Mouse (Mus musculus): ENCODE data around the gene Bad.

Gene Bad

GRCm38 (mm10) chr19:6915276-6915675 is 26.4 kb upstream of the Bad start:
- no peak for DNase-seq

GRCm38 (mm10) chr19:6916496-6916895 is 25.2 kb upstream of the Bad start:
- no peak for DNase-seq

DNA sequence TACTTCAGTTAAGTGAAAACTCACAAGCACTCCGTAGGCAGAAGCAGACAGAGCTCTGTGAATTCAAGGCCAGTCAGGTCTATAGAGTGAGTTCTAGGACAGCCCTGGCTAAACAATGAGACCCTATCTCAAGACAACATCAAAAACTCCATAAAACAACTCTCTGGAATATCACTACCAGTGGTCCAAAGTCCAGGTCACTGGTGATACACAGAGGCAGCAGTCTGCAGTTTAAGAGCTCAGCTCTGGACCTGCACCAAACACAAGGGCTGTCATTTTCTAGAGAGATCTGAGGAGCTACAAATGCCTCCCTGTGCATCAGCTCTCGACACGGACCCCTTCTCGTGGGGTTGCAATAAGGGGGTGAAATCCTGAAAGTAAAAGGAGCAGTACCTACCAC is 23.3 kb upstream of the Bad start:
- peak; percentile 59 for DNase-seq

GRCm38 (mm10) chr19:6919431-6919830 is 22.2 kb upstream of the Bad start:
- DNase-seq: no peak

- peak; percentile 89 for DNase-seq
Measured at GRCm38 (mm10) chr19:6919876-6920740, 21.6 kb upstream of the Bad start.

DNA sequence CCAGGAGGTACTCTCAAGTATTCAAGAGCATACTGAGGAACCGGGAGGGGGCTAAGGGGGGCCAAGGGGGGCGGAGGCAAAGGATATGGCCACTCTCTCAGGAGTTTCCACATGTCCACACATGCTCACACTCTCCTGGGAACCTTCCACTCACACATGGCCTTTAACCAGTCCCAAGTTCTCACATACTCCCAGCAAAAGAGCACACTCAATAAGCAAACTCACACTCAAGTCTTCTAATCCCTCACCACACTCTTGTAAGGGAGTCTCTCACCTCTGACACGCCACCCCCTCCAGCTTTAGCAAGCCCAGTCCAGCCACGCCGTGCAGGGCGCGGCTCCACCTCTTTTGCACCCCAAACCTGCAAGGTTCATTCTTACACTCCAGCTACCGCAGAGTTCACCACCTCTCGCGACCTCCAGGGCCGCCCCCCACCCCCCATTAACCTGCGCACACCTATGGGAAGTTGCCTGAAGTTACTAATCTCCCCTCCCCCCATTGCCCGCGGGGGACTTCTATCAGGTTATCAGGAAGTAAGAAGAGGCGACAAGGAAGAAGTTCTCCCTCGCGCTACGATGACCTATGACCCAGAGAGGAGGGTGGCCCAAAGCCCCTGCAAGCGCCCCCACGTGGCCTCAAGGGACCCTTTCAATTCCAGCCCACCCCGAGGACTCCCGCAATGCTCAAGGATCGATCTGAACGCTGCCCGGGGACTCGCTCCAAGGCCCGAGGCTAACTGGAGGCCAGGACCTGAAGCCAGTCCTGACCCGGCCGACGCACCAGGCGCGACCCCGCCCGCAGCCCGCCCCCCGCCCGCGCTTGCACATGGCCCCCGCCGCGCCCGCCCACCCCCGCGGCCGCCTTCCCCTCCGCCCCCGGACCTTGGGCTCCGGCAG is 20.7 kb upstream of the Bad start:
- DNase-seq: peak; percentile 76

- DNase-seq: peak; percentile 100
Measured at GRCm38 (mm10) chr19:6921647-6922567, 19.8 kb upstream of the Bad start, which contains the start of gene Esrra. Gene Esrra, minus strand, starts transcription at chr19:6921813.

GRCm38 (mm10) chr19:6922901-6923735 is 18.5 kb upstream of the Bad start:
- no peak for DNase-seq

DNA sequence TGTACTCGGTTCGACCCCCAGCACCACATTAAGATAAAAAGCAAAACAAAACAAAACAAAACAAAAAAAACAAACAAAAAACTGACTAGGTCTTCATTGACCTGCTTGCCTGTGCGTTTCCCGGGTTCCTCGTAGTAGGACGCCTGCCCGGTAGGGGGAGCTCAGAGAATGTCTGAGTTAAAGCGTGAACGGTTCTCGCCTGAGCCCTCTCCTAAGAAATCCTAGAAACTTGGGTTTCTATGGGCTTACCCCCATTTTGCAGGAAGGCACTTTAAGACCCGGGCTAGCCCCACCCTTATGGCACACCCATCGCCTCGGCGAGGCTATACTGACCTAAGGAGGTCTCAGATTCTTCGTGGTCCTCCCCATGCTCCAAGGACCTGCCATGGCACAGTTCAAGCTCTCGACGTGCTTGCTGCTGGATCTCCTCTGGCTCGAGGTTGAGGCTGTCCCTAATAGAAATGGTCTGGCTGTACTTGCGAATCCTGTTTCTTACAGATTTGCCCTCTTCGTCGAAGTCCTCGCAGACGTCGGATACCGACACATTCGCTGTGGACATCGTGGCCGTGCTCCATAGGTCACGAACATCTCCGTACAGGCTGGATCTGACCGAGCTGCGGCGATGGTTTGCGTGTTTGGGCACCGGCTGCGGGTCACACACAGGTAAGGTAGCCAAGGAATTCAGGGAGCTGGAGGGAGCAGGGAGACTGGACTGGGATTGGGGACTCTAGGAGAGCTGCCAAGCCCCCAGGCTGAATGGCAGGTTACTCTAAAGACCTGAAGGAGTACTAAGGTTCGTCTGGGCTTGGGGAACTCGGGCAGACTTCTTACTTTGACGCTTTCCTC is 17.0 kb upstream of the Bad start:
- peak; percentile 92 for DNase-seq

DNA sequence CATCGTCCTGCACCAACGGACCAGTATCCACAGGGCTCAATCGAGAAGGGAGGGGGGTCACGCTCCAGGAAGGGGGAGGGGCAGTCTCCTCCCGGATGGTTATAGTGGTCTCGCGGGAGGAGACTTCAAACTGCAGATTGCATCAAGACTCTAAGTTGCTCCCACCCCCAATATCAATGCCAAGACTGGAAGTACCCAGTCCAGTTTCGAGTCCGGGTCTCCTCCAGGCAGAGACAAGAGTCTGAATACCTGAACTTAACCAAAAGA is 16.4 kb upstream of the Bad start, which contains the start of gene Catsperz:
Gene Catsperz (minus strand): TSS at position 74 of the 267 bp plus-strand sequence.
- DNase-seq: no peak

DNA sequence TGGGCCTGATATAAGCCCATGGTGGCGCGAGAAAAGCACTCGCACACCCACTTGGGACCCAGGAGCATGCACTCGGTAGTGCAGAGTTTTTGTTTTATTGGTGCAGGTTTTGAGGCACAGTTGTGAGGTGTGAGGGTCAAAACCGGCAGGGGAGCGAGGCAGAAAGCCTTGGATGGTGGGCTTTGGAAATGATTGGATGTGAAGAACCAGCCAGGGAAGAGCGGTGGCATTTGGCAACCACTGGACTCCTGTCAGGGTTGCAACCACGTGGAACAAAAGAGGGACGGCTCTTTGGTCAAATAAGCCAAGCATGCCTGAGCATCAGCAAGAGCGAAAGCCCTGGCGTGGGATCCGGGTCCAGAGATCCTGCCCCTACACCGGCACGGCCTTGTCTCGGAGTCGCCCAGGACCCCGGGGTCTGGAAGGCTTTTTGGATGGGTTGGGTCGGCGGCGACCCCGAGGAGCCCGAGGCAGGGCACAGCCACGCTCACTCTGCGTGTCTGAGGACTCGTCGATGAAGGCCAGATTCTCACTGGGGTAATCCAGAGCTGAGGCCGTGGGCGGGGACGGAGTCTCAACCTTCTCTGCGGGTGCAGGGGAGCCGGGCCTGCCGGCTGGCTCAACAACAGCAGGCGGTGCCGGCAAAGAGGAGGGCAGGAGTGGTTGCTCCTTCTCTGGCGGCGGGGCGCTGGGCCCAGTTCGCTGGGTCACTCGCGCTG is 15.9 kb upstream of the Bad start:
- DNase-seq: no peak

GRCm38 (mm10) chr19:6926559-6927255 is 15.0 kb upstream of the Bad start:
- DNase-seq: peak; percentile 68

- no peak for DNase-seq
Measured at GRCm38 (mm10) chr19:6928080-6928479, 13.6 kb upstream of the Bad start.

DNA sequence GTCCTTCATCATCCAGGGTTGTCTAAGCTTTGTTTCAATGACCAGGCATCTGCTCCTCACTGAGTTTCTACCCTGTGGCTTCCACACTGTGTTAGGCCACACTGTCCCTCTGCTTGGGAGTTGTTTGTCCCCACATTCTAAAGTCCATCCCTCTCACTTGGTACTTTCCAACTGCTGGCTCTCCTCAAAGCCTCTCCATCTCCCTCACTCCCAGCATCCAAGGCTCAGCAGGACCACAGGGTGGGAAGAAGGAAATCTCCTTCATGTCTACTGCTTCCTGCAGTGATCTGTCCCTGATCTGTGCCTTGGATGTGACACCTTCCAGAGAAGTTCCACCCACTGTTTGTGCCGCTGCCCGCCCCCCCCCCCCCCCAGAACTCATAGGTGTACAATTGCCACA is 10.7 kb upstream of the Bad start:
- DNase-seq: no peak

DNA sequence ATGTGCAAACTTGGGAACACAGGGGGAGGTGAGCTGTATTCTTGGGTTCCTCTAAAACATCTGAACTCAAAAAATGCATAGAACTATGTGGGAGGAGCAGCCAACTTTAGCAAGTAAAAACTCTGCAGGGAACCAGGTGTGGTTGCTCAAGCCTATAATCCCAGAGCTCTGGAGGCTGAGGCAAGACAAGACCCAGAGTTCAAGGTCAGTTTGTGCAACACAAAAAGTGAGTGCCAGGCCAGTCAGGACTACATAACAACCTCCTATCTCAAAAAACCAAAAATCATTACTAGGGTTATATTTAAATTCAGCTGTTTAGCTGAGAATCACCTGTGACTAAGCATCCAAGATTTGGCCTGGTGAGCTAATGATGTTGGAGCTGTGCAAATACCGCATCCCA is 9.6 kb upstream of the Bad start:
- no peak for DNase-seq

DNA sequence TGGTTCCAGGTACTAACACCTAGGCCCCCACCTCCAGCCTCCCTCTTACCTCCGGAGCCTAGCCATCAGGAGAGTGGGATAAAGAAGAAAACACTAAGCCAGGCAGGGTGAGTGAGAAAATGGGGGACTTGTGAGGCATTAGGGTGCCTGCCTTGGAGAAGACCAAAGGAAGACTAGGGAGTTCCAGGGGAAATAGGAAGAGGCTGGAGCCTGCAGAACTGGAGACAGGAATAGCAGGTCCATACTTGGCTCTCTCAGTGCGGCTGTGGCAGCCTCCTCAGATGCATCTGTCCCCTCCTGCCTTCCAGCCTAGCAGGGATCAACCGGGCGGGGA is 8.6 kb upstream of the Bad start:
- no peak for DNase-seq

- DNase-seq: no peak
Measured at GRCm38 (mm10) chr19:6933436-6934194, 8.0 kb upstream of the Bad start.

GRCm38 (mm10) chr19:6934195-6934977 is 7.3 kb upstream of the Bad start, which contains the start of gene Kcnk4:
Gene Kcnk4, minus strand, starts transcription at chr19:6934515.
- DNase-seq: no peak

All from kidney, adult 9 months (tissue).